Mouse (Mus musculus) gastrocnemius, adult 2 months (tissue): Measurements from ENCODE around the gene Ifnk. TPM values are rescaled to one million over a fixed set of nuclear protein-coding genes. Genes with fewer than 3 reads are reported as not detected.

ENCODE experiments used
- DNase-seq: peaks from one replicate; pipeline ENCODE4 v3.0.0; 2022
- H3K27ac ChIP-seq: fragments of 200-600 bp; 2 replicates; pipeline ENCODE4 v1.8.1; 2022; ENCODE audit warnings: mild to moderate bottlenecking
- H3K4me3 ChIP-seq: fragments of 200-600 bp; 2 replicates; pipeline ENCODE4 v1.8.1; 2022; ENCODE audit warnings: mild to moderate bottlenecking, moderate library complexity
- CTCF ChIP-seq: fragments of 200-600 bp; IDR thresholded peaks from 2 replicates; pipeline ENCODE4 v1.8.1; 2022; ENCODE audit warnings: antibody characterized with exemption, mild to moderate bottlenecking, moderate library complexity
- intact Hi-C: fragments of 180-260 bp; cut with DNase I; formaldehyde crosslinking; loops from one replicate; pipeline ENCODE4 v1.15.1; 2025
- total RNA-seq, 2 experiments: library from RNA; stranded (reverse); gene quantifications; 2 replicates each; pipeline ENCODE4 v1.2.3; 2021

Ifnk gene
- total RNA-seq, 2 experiments from 2014 or later, result not detected

DNA sequence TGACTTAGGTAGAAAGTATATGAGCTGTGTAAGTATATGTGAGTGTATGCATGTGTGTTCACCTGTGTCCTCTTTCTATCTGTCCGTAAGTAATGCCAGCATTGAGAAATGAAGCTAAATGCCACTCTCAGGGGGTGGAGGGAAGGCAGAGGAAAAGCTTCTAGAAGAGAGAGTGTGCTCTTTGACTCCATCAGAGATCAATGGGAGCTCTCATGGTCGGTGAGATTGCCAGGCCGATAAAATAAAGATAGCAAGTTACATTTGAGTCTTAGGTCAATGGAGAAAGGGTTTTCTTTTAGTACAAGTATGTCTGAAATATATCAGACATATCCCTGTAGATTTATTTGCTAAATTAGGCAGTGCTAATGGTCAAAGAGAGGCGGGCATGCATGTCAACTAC is 3.5 kb upstream of the Ifnk start:
- intact Hi-C loops, result no loop called here
- Histone ChIP-seq H3K27ac (no peak overlapping the region), H3K4me3 (no peak overlapping the region)
- TF ChIP-seq CTCF, result no peak
- no peak for DNase-seq

DNA sequence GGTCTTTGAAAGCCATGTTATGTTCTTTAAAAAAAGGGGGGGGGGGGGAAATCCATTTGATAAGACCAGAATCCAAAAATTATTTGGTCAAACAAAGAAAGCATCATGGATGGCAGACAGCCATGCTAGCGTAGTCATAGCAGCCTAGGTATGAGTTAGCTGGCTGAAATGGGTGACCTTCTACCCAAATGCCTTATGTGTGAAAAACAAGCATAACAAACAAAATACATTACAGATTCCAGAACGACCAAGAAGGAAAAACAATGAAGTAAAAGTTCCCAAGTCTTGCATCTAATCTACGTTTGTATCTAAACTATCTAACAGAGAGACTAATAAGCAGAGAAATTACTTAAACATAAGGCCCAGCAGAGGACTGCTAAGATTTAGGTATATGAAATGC is 1.1 kb upstream of the Ifnk start:
- TF ChIP-seq CTCF, result no peak
- intact Hi-C loops, result no loop called here
- Histone ChIP-seq H3K27ac (no peak overlapping the region), H3K4me3 (no peak overlapping the region)
- DNase-seq, result no peak

DNA sequence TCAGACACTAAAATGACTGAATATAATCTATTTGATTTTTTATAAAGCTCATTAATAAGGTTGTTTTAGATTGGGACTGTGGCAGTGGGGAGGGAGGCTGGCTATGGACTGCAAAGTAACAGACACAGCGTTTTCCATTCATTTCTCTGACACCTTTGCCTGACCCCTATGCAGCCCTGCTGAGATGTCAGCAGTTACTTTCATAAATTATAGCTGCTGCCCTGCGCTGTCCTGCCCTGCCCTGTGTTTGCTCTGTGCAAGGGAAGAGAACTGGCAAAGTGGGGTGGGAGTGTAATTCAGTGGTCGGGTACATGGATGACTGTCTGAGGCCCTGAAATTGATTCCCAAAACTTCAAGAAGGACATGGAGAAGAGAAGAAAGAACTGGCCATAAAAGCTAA is 2.2 kb downstream of the Ifnk start:
- Histone ChIP-seq H3K4me3 (no peak overlapping the region), H3K27ac (no peak overlapping the region)
- TF ChIP-seq CTCF, result no peak
- no peak for DNase-seq
- intact Hi-C loops, result no loop called here

DNA sequence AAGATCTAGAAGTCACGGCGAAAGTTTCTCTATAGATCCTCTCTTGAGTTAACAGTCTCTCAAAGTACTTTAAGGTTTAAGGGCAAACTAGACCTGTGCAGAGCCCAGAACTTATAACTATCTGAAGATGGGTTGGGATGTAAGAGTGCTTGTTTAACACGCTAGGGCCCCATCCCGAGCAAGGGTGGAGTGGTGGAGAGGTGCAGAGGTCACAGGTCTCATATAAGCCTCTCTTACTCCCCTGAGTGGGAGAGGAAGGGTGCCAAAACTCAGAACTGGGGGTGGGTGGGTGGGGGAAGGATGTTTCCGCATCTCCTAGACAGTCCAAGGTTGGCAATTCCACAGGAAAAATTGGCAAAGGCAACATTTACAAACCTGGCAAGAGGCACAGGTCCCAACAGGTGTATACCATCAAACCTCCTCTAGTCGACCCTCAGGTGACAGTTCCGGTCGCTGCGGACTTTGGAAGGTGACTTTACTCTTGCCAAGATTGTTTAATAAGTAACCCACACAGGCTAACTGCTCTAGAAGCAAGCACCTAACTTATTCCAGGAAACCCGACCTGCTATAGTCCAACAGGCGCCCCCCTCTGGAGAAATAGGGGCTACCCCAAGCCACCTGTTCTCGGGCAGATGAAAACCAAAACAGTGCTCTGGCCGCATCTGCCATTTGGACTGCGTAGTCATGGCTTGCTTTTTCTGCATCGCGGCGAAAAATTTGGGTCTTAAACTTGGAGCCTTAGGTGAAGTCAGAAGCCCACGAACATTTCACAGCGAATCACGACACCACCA is 3.5 kb downstream of the Ifnk start:
- intact Hi-C loops, result no loop called here
- peak overlapping the region; percentile 79 for H3K4me3 ChIP-seq
- DNase-seq, result peak; percentile 25
- TF ChIP-seq CTCF, result peak; percentile 42
- peak overlapping the region; percentile 66 for H3K27ac ChIP-seq

DNA sequence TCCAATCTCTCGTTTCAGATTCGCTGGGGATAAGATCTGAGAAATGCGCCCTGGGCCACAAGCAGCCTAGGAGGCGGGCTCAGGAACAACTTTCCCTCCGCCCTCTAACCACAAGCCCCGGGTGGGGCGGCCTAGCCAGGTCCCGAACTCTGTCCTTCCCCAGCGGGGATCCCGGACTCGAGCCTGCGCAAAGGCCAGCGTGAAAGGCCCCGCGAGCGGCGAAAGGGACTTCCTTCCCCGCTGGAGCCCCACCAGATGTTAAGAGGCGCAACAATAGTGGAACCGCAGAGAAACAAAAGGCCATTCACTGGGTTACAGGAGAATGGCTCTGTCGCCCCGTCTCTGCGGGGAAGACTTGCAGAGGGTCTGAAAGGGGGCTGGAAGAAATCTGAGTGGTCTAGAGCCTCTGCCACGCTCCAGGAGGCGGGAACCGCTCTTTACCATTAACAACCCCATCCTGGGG is 4.3 kb downstream of the Ifnk start:
- Histone ChIP-seq H3K4me3 (peak overlapping the region; percentile 79), H3K27ac (peak overlapping the region; percentile 66)
- DNase-seq, result peak; percentile 73
- intact Hi-C loops, result no loop called here
- TF ChIP-seq CTCF, result no peak

DNA sequence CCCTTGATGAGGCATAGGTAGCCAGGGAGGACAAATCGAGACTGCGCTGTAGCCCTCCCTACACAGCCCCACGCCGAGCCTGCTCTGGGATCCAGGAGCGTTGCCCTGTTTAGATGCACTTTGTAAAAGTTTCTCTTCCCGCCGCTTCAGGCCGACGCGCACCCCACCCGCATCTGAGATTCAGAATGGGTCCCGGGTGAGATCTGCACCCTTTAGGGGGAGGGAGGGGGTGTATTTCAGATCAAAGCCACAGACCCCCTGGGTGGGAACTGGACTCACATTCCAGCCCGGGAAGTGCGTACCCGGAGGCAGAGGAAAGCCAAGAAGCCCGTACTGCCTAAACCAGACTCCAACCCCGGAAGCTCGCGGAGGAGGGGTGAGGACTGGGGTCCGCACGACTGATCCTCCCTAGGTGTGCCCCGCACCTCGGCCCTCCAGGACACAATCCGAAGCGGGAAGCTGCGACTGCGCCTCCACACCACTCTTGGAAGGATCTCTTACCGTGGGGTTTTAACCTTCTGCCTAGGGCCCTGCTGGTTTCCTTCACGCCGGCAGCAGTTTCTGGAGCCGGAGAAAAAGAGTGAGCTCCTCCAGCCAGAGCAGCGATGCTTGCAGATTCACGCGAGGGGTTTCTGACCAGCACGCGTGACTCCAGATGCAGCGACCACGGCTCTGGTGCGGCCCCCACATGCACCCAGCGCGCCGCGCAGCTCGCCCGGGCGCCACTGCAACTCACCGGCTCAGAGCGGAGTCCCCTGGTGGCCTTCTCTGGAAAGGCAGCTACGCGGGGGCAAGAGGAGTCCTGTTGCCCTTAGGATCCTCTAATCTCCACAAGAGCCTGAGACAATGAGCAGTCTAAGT is 5.1 kb downstream of the Ifnk start, which contains the start of gene Mob3b:
Gene Mob3b, minus strand, starts transcription at position 734 of the 861 bp plus-strand sequence.
- intact Hi-C loops, result loop anchor here (1.0 kb wide), 1 partner anchor 199 kb away; no protein-coding TSS in a partner anchor

DNA sequence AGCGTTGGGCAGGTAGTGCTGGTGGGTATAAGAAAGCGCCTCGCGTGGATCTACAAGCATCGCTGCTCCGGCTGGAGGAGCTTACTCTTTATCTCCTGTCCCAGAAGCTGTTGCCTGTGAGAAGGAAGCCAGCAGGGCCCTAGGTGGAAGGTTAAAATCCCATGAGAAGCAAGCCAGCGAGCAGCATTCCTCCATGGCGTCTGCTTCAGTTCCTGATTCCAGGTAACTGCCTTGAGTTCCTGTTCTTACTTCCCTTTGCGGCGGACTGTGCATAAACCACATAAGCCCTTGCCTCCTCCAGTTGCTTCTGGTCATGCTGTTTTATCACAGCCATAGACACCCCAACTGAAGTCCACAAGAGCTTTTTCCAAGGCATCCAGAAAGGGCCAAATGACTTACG is 6.0 kb downstream of the Ifnk start:
- DNase-seq, result no peak
- no peak overlapping the region for H3K27ac ChIP-seq
- no peak overlapping the region for H3K4me3 ChIP-seq
- no peak for TF ChIP-seq CTCF
- intact Hi-C loops, result loop anchor here (1.0 kb wide), 1 partner anchor 200 kb away; no protein-coding TSS in a partner anchor

More for the DNA sequence above, 5.1 kb downstream of the Ifnk start, which contains the start of gene Mob3b:
- peak; percentile 90 for DNase-seq
- Histone ChIP-seq H3K4me3 (peak within 1 kb of the TSS; percentile 79), H3K27ac (peak within 1 kb of the TSS; percentile 66)
- TF ChIP-seq CTCF, result peak; percentile 98; the same call in 1 of the 2 replicates

DNA sequence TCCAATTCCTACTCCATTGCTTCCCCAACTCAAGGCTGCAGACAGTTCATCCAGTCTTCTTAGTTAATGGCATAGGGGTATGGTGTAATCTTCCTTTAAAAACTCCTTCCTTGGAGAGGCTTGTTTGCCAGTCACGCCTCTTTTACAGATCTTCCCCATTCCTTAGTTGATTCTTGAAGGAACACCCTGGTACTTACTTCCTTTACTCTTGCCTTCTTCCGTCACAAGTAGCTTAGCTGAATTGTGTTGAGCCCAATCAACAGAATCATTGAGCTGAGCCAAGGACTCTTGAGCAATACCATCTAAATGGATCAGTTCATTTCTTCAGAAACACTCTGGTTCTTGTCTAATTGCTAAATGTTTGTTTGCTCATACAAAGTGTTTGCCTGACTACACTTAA is 13.4 kb downstream of the Ifnk start:
- no peak overlapping the region for H3K27ac ChIP-seq
- no peak overlapping the region for H3K4me3 ChIP-seq
- no peak for DNase-seq
- intact Hi-C loops, result no loop called here
- TF ChIP-seq CTCF, result no peak

DNA sequence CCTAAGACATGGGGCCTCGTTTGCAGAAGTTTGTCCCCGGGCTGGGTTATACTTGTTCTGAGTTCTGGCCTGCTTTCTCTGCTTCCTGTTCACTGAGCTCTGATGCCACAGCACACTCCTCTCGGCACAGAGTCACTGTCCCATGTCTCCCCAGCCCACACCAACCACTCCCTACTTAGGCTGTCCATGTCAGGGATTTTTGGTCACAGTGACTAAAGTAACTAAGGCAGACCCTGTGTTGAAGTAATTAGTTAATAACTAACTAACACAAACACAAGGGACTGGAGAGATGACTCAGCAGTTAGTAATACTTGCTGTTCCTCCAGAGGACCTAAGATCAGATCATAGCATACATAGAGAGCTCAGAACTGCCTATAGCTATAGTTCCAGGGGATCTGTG is 14.1 kb downstream of the Ifnk start:
- no peak for TF ChIP-seq CTCF
- Histone ChIP-seq H3K4me3 (no peak overlapping the region), H3K27ac (no peak overlapping the region)
- DNase-seq, result no peak
- intact Hi-C loops, result no loop called here

DNA sequence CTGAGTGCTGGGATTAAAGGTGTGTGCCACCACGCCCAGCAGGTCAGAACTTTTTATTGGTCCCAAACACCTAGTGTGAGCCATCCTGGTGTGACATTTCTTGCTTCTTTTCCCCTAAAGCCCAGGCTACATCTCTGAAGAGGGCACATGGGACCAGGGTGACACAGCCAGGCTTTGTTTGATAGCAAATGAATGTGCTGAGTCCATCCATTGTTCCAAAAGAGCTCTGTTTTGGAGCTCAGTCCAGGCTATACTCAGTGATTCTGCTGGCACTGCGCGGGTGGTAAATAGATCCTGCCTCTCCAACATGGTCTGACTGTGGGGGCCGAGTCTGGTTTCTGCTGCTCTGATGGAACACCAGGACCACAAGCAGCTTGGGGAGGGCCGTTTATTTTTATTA is 16.0 kb downstream of the Ifnk start:
- no peak overlapping the region for H3K27ac ChIP-seq
- TF ChIP-seq CTCF, result no peak
- DNase-seq, result no peak
- intact Hi-C loops, result no loop called here
- H3K4me3 ChIP-seq, result no peak overlapping the region

DNA sequence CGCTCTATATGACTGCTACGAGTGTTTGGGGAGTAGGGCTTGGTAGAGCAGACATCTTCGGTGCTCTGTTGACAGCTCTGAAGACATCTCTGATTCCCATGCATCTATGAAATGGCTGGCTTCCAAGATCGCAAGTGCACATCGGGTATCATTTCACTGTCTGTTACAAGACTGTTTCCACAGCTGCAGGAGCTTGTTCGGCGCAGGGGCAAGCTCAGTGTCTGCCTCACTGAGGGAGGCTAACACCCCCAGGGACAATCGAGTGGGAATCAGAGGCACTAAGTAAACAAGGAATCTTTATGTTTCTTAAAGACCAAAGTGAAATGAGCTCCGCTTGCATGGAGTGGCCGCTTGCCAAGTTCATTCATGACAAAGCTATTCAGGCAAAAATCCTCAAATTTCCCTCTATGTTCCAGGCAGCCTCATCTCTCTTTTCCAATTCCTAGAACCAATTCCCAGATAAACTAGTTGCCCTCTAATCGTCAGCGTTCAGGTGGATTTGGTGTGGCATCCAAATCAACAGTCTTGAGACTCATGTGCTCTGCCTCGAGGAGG is 17.8 kb downstream of the Ifnk start:
- no peak for TF ChIP-seq CTCF
- DNase-seq, result no peak
- Histone ChIP-seq H3K27ac (no peak overlapping the region), H3K4me3 (no peak overlapping the region)
- intact Hi-C loops, result no loop called here

DNA sequence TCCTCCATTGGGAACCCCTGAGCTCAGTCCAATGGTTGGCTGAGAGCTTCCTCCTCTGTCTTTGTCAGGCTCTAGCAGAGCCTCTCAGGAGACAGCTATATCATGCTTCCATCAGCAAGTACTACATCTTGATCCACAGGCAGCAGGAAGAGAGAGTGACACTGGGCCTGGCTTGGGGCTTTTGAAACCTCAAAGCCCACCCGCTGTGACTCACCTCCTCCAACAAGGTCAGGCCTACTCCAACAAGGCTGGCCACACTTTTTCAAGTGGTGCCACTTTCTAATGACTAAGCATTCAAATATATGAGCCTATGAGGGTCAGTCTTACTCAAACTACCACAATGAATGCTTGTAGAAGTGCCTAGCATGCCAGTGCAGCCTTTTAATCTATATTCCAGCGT is 20.6 kb downstream of the Ifnk start:
- intact Hi-C loops, result no loop called here
- H3K4me3 ChIP-seq, result no peak overlapping the region
- TF ChIP-seq CTCF, result no peak
- DNase-seq, result no peak
- no peak overlapping the region for H3K27ac ChIP-seq

DNA sequence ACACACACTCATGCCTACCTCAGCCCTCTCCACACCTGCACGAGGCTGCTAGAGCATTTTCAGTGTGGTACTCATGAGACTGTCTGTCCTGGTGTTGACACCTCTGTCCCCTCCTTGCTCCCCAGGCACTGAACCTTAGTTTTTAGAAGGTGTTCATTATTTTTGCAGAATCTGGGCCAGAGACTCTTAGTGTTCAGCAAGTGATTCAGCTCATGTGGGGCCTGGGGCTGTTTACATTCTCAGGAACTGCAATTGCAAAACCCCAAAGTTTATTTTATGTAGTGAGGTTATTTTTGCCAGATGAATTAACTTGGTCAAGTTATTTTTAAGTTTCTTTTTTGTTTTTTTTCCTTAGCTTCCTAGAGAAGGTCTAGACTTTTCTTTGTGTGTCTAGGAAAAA is 21.7 kb downstream of the Ifnk start:
- no peak for TF ChIP-seq CTCF
- intact Hi-C loops, result no loop called here
- no peak overlapping the region for H3K27ac ChIP-seq
- no peak overlapping the region for H3K4me3 ChIP-seq
- no peak for DNase-seq
